Mouse (Mus musculus) erythroblast, embryonic 14.5 days (primary cell): ENCODE data around the gene Ap1s3.

Experiments
- GATA1 ChIP-seq: IDR thresholded peaks from 2 replicates; pipeline ENCODE4 v1.6.1; 2012; ENCODE audit warnings: low read length, inconsistent platforms, mixed read lengths
- TAL1 ChIP-seq: IDR thresholded peaks from 3 replicates; pipeline ENCODE4 v1.6.1; 2012; ENCODE audit warnings: low read length, inconsistent platforms, mixed read lengths

GRCm38 (mm10) chr1:79696933-79697332 lies 25.2 kb upstream of the Ap1s3 start:
- no peak for TF ChIP-seq TAL1
- no peak for TF ChIP-seq GATA1
